Mouse (Mus musculus): Measurements from ENCODE around the gene Spry2.

GRCm38 (mm10) chr14:105860920-105861319 is 35.7 kb downstream of the Spry2 start:
- TF ChIP-seq CTCF (IDR thresholded peaks at IDR 0.05) = no peak
- TF ChIP-seq EP300 (IDR thresholded peaks at IDR 0.05) = no peak
